Mouse (Mus musculus) midbrain, embryonic 14.5 days (tissue): ENCODE measurements at regions not wholly inside any gene's neighbourhood (a gene's known extent, or its start where the extent isn't known, plus 50 kb on each side); places are given as distances from the start of the nearest gene placed in this dataset.

Source experiments
- ATAC-seq: fragments of 200-750 bp; cut with Nextera tagmentation; 2 replicates; pipeline ENCODE4 v1.8.0; 2017; ENCODE audit warnings: moderate number of reproducible peaks, moderate library complexity; ENCODE audit not compliant: low FRiP score, low TSS enrichment
- DNase-seq: peaks from one replicate; pipeline ENCODE4 v3.0.0-alpha.2; 2015
- H3K27ac ChIP-seq: fragments of 300-500 bp; sonication (generic); replicated peaks from 2 replicates; pipeline ENCODE4 v1.5.1; 2014; ENCODE audit warnings: mild to moderate bottlenecking, low read depth, low read length, moderate library complexity
- H3K27me3 ChIP-seq: fragments of 300-500 bp; sonication (generic); 2 replicates; pipeline ENCODE4 v1.6.1; 2014; ENCODE audit warnings: low read length, control low read depth, mixed read lengths; ENCODE audit not compliant: control insufficient read depth, insufficient read depth
- H3K36me3 ChIP-seq: fragments of 300-500 bp; sonication (generic); 2 replicates; pipeline ENCODE4 v1.6.1; 2014; ENCODE audit warnings: low read length, control low read depth; ENCODE audit not compliant: control insufficient read depth, insufficient read depth
- H3K4me1 ChIP-seq: fragments of 300-500 bp; sonication (generic); 2 replicates; pipeline ENCODE4 v1.6.1; 2014; ENCODE audit warnings: mild to moderate bottlenecking, antibody characterized with exemption, low read length, control low read depth; ENCODE audit not compliant: control insufficient read depth, insufficient read depth
- H3K4me2 ChIP-seq: fragments of 300-500 bp; sonication (generic); 2 replicates; pipeline ENCODE4 v1.6.1; 2014; ENCODE audit warnings: mild to moderate bottlenecking, low read length, moderate library complexity
- H3K4me3 ChIP-seq: fragments of 300-500 bp; sonication (generic); replicated peaks from 2 replicates; pipeline ENCODE4 v1.5.1; 2014; ENCODE audit warnings: low read depth, low read length
- H3K9ac ChIP-seq: fragments of 300-500 bp; sonication (generic); replicated peaks from 2 replicates; pipeline ENCODE4 v1.6.1; 2014; ENCODE audit warnings: mild to moderate bottlenecking, low read length, moderate library complexity
- H3K9me3 ChIP-seq: fragments of 300-500 bp; sonication (generic); 2 replicates; pipeline ENCODE4 v1.6.1; 2016; ENCODE audit warnings: low read length, control low read depth, mixed read lengths; ENCODE audit not compliant: control insufficient read depth
- WGBS: fragments of 180-500 bp; shearing (Covaris S2); extraction: QIAGEN DNeasy Blood & Tissue Kit; methylation state at CpG from one replicate; pipeline ENCODE4 v1.1.7; 2014; 5-methylcytosine and 5-hydroxymethylcytosine counted together

- Histone ChIP-seq H3K4me3 (no peak overlapping the region), H3K36me3 (no peaks in the 10 kb centered on the region), H3K9ac (no peak overlapping the region), H3K27ac (no peak overlapping the region), H3K4me1 (0 out of 2 replicates have a peak, but pooled peaks cover 3% of the 10 kb centered on the region), H3K9me3 (no peaks in the 10 kb centered on the region), H3K27me3 (no peaks in the 10 kb centered on the region), H3K4me2 (no peak overlapping the region)
- DNase-seq = no peak
- 85% methylated on average over 5 of the region's 5 CpGs for WGBS
- ATAC-seq = no peak
Measured at GRCm38 (mm10) chr7:37908618-37909130, 114.7 kb downstream of the Uri1 start.

- Histone ChIP-seq H3K27ac (no peak overlapping the region), H3K4me1 (no peaks in the 10 kb centered on the region), H3K9me3 (no peaks in the 10 kb centered on the region), H3K36me3 (no peaks in the 10 kb centered on the region), H3K4me2 (no peak overlapping the region), H3K4me3 (no peak overlapping the region), H3K9ac (no peak overlapping the region), H3K27me3 (no peaks in the 10 kb centered on the region)
- ATAC-seq (no peak), DNase-seq (no peak)
- WGBS = 80% methylated on average over 6 of the region's 6 CpGs
Measured at GRCm38 (mm10) chr7:37893885-37894284, 120.4 kb upstream of the Zfp536 start.

GRCm38 (mm10) chr7:37874382-37874781 lies 100.9 kb upstream of the Zfp536 start:
- 72% methylated on average over 12 of the region's 12 CpGs for WGBS
- no peaks in the 10 kb centered on the region for H3K36me3 ChIP-seq
- DNase-seq (no peak), ATAC-seq (no peak)
- no peaks in the 10 kb centered on the region for H3K27me3 ChIP-seq
- H3K27ac ChIP-seq = no peak overlapping the region
- H3K4me1 ChIP-seq = no peaks in the 10 kb centered on the region
- H3K4me3 ChIP-seq = no peak overlapping the region
- no peak overlapping the region for H3K4me2 ChIP-seq
- no peaks in the 10 kb centered on the region for H3K9me3 ChIP-seq
- H3K9ac ChIP-seq = no peak overlapping the region

GRCm38 (mm10) chr7:37870956-37871355 lies 97.5 kb upstream of the Zfp536 start:
- no peaks in the 10 kb centered on the region for H3K9me3 ChIP-seq
- no peak for DNase-seq
- WGBS = 76% methylated on average over 5 of the region's 5 CpGs
- H3K27ac ChIP-seq = no peak overlapping the region
- no peak overlapping the region for H3K4me3 ChIP-seq
- H3K4me1 ChIP-seq = no peaks in the 10 kb centered on the region
- ATAC-seq = no peak
- no peaks in the 10 kb centered on the region for H3K36me3 ChIP-seq
- no peak overlapping the region for H3K9ac ChIP-seq
- H3K4me2 ChIP-seq = no peak overlapping the region
- no peaks in the 10 kb centered on the region for H3K27me3 ChIP-seq

GRCm38 (mm10) chr7:37866468-37866867 lies 93.0 kb upstream of the Zfp536 start:
- Histone ChIP-seq H3K27ac (no peak overlapping the region), H3K9me3 (no peaks in the 10 kb centered on the region), H3K4me2 (no peak overlapping the region), H3K9ac (no peak overlapping the region), H3K36me3 (no peaks in the 10 kb centered on the region), H3K27me3 (no peaks in the 10 kb centered on the region), H3K4me3 (no peak overlapping the region), H3K4me1 (no peaks in the 10 kb centered on the region)
- WGBS = 45% methylated on average over 1 of the region's 1 CpGs
- ATAC-seq = no peak
- DNase-seq = no peak

GRCm38 (mm10) chr7:37851471-37851870 lies 78.0 kb upstream of the Zfp536 start:
- H3K9ac ChIP-seq = no peak overlapping the region
- H3K4me1 ChIP-seq = no peaks in the 10 kb centered on the region
- H3K4me3 ChIP-seq = no peak overlapping the region
- no peak overlapping the region for H3K27ac ChIP-seq
- no peak for DNase-seq
- H3K27me3 ChIP-seq = no peaks in the 10 kb centered on the region
- 86% methylated on average over 5 of the region's 5 CpGs for WGBS
- H3K9me3 ChIP-seq = no peaks in the 10 kb centered on the region
- H3K36me3 ChIP-seq = no peaks in the 10 kb centered on the region
- ATAC-seq = no peak
- H3K4me2 ChIP-seq = no peak overlapping the region

- Histone ChIP-seq H3K36me3 (no peaks in the 10 kb centered on the region), H3K9ac (no peak overlapping the region), H3K9me3 (no peaks in the 10 kb centered on the region), H3K4me1 (peaks cover 12% of the 10 kb centered on the region), H3K4me3 (no peak overlapping the region), H3K27me3 (no peaks in the 10 kb centered on the region), H3K4me2 (no peak overlapping the region), H3K27ac (no peak overlapping the region)
- ATAC-seq (no peak), DNase-seq (no peak)
- WGBS = 56% methylated on average over 1 of the region's 1 CpGs
Measured at GRCm38 (mm10) chr7:37845201-37845600, 71.8 kb upstream of the Zfp536 start.

GRCm38 (mm10) chr7:37842000-37842513 lies 68.6 kb upstream of the Zfp536 start:
- Histone ChIP-seq H3K4me3 (peak overlapping the region; percentile 19), H3K27ac (peak overlapping the region; percentile 63), H3K27me3 (no peaks in the 10 kb centered on the region), H3K36me3 (no peaks in the 10 kb centered on the region), H3K9me3 (no peaks in the 10 kb centered on the region), H3K4me1 (peaks cover 12% of the 10 kb centered on the region), H3K9ac (peak overlapping the region; percentile 45), H3K4me2 (peak overlapping the region; percentile 54)
- peak; percentile 83 for ATAC-seq
- peak; percentile 83 for DNase-seq
- 2% methylated on average over 14 of the region's 14 CpGs for WGBS

- H3K4me2 ChIP-seq = peak overlapping the region; percentile 54
- ATAC-seq (peak; percentile 32; the same call in 1 of the 2 replicates), DNase-seq (no peak)
- WGBS = 11% methylated on average over 4 of the region's 4 CpGs
- H3K4me3 ChIP-seq = peak overlapping the region; percentile 19
- no peaks in the 10 kb centered on the region for H3K27me3 ChIP-seq
- no peaks in the 10 kb centered on the region for H3K36me3 ChIP-seq
- peak overlapping the region; percentile 63; the same call in 1 of the 2 replicates for H3K27ac ChIP-seq
- H3K4me1 ChIP-seq = peaks cover 12% of the 10 kb centered on the region
- H3K9me3 ChIP-seq = no peaks in the 10 kb centered on the region
- peak overlapping the region; percentile 45 for H3K9ac ChIP-seq
Measured at GRCm38 (mm10) chr7:37841549-37841948, 68.1 kb upstream of the Zfp536 start.
